Mouse (Mus musculus) G1E (cell line): Measurements from ENCODE around the gene Slc35a1.

ENCODE experiments used
- CTCF ChIP-seq: IDR thresholded peaks from 2 replicates; pipeline ENCODE4 v1.5.1; 2012; ENCODE audit warnings: low read depth, low read length, inconsistent platforms, mixed read lengths
- GATA1 ChIP-seq: IDR thresholded peaks from 2 replicates; pipeline ENCODE4 v1.6.1; 2012; ENCODE audit warnings: borderline replicate concordance, low read length, inconsistent platforms, mixed read lengths
- POLR2AphosphoS5 ChIP-seq: IDR thresholded peaks from 2 replicates; pipeline ENCODE4 v1.6.1; 2012; ENCODE audit warnings: low read depth, low read length, inconsistent platforms; ENCODE audit not compliant: insufficient replicate concordance
- TAL1 ChIP-seq: conservative IDR thresholded peaks from 2 replicates; pipeline ENCODE4 v1.6.1; 2012; ENCODE audit warnings: low read depth, low read length, inconsistent platforms, mixed read lengths

DNA sequence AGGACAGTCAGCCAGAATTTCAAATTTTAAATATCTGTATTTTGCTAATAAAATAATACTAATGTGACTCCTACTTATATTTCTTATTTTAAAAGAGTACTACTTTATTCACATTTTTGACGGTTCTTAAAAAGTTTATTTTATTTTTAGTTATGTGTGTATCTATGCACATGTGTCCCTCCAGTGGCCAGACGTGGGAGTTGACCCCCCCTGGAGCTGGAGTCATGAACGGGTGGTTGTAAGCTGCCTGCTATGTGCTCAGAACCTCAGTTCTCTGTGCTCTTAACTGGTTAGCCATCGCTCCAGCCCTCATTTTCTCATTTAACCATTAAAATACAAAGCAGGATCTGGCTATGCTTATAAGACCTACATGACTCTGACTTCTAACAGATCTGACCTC, 15.8 kb upstream of the Slc35a1 start:
- TF ChIP-seq CTCF (no peak), POLR2AphosphoS5 (no peak), GATA1 (no peak), TAL1 (no peak)
